Mouse (Mus musculus) ES-Bruce4 (cell line): Measurements from ENCODE around the gene Clrn2. TPM values are rescaled to one million over a fixed set of nuclear protein-coding genes. Genes with fewer than 3 reads are reported as not detected.

Experiments used
- H3K27ac ChIP-seq: 2 replicates; pipeline ENCODE4 v1.5.1; 2012; ENCODE audit warnings: low read length, inconsistent platforms; ENCODE audit not compliant: insufficient read depth
- H3K27me3 ChIP-seq: 2 replicates; pipeline ENCODE4 v1.6.1; 2012; ENCODE audit warnings: mild to moderate bottlenecking, low read length, inconsistent platforms; ENCODE audit not compliant: control insufficient read depth, poor library complexity, insufficient read depth, severe bottlenecking
- H3K36me3 ChIP-seq: 2 replicates; pipeline ENCODE4 v1.6.1; 2012; ENCODE audit warnings: inconsistent platforms, mild to moderate bottlenecking, low read length, moderate library complexity; ENCODE audit not compliant: control insufficient read depth, poor library complexity, insufficient read depth, severe bottlenecking
- H3K4me1 ChIP-seq: one replicate; pipeline ENCODE4 v1.8.1; 2011; ENCODE audit warnings: low read length; ENCODE audit not compliant: control insufficient read depth, insufficient read depth
- H3K4me3 ChIP-seq: 2 replicates; pipeline ENCODE4 v1.5.1; 2011; ENCODE audit warnings: low read depth, mild to moderate bottlenecking, low read length
- H3K9ac ChIP-seq: 2 replicates; pipeline ENCODE4 v1.6.1; 2012; ENCODE audit warnings: low read depth, mild to moderate bottlenecking, inconsistent platforms; ENCODE audit not compliant: poor library complexity, severe bottlenecking
- H3K9me3 ChIP-seq: replicated peaks from 2 replicates; pipeline ENCODE4 v1.6.1; 2012; ENCODE audit warnings: mild to moderate bottlenecking, low read length, inconsistent platforms; ENCODE audit not compliant: control insufficient read depth, poor library complexity, insufficient read depth, severe bottlenecking
- CTCF ChIP-seq: IDR thresholded peaks from one replicate; pipeline ENCODE4 v1.8.1; 2011; ENCODE audit warnings: low read depth, low read length
- EP300 ChIP-seq: IDR thresholded peaks from 2 replicates; pipeline ENCODE4 v1.6.1; 2011; ENCODE audit warnings: low read depth, low read length; ENCODE audit not compliant: insufficient read depth
- POLR2A ChIP-seq: IDR thresholded peaks from one replicate; pipeline ENCODE4 v1.8.1; 2011; ENCODE audit warnings: low read length; ENCODE audit not compliant: insufficient read depth
- polyA plus RNA-seq: library from polyadenylated mRNA; stranded (reverse); fragments of >200 nt; gene quantifications from 2 replicates; pipeline ENCODE4 v1.2.4, GENCODE M21; 2011; ENCODE audit warnings: low read depth; ENCODE audit not compliant: missing spikeins, insufficient read depth, insufficient read length

The Clrn2 gene
- polyA plus RNA-seq, 1 experiment: not detected

- Histone ChIP-seq H3K36me3 (no peaks in the 10 kb centered on the region), H3K9ac (no peak overlapping the region), H3K4me3 (no peak overlapping the region), H3K4me1 (no peaks in the 10 kb centered on the region), H3K27ac (no peak overlapping the region), H3K27me3 (no peaks in the 10 kb centered on the region; the same call in 1 of the 2 replicates), H3K9me3 (no peaks in the 10 kb centered on the region)
- TF ChIP-seq POLR2A (no peak), CTCF (no peak), EP300 (no peak)
These were observed 24.1 kb downstream of the Clrn2 start for GRCm38 (mm10) chr5:45477601-45478000.

GRCm38 (mm10) chr5:45480066-45480465 lies 26.5 kb downstream of the Clrn2 start:
- H3K9me3 ChIP-seq: no peaks in the 10 kb centered on the region
- H3K4me1 ChIP-seq: no peaks in the 10 kb centered on the region
- no peaks in the 10 kb centered on the region for H3K27me3 ChIP-seq
- no peak overlapping the region for H3K9ac ChIP-seq
- TF ChIP-seq EP300 (no peak), POLR2A (no peak), CTCF (no peak)
- no peaks in the 10 kb centered on the region for H3K36me3 ChIP-seq
- no peak overlapping the region for H3K27ac ChIP-seq
- H3K4me3 ChIP-seq: no peak overlapping the region

GRCm38 (mm10) chr5:45481125-45481524 lies 27.6 kb downstream of the Clrn2 start:
- Histone ChIP-seq H3K9ac (no peak overlapping the region), H3K27ac (no peak overlapping the region), H3K27me3 (no peaks in the 10 kb centered on the region), H3K9me3 (no peaks in the 10 kb centered on the region), H3K36me3 (no peaks in the 10 kb centered on the region), H3K4me1 (no peaks in the 10 kb centered on the region), H3K4me3 (no peak overlapping the region)
- TF ChIP-seq EP300: no peak
- TF ChIP-seq POLR2A: no peak

- Histone ChIP-seq H3K4me3 (no peak overlapping the region), H3K27ac (no peak overlapping the region), H3K9ac (no peak overlapping the region), H3K36me3 (no peaks in the 10 kb centered on the region), H3K4me1 (no peaks in the 10 kb centered on the region), H3K9me3 (no peaks in the 10 kb centered on the region), H3K27me3 (no peaks in the 10 kb centered on the region)
- TF ChIP-seq POLR2A: no peak
- no peak for TF ChIP-seq EP300
- TF ChIP-seq CTCF: no peak
These were observed 29.1 kb downstream of the Clrn2 start for GRCm38 (mm10) chr5:45482607-45483006.

- Histone ChIP-seq H3K4me1 (no peaks in the 10 kb centered on the region), H3K27ac (no peak overlapping the region), H3K9me3 (no peaks in the 10 kb centered on the region), H3K9ac (no peak overlapping the region), H3K4me3 (no peak overlapping the region), H3K27me3 (no peaks in the 10 kb centered on the region), H3K36me3 (no peaks in the 10 kb centered on the region)
- no peak for TF ChIP-seq CTCF
- no peak for TF ChIP-seq EP300
- no peak for TF ChIP-seq POLR2A
These were observed 30.1 kb downstream of the Clrn2 start for GRCm38 (mm10) chr5:45483654-45484053.

- H3K9ac ChIP-seq: no peak overlapping the region
- peaks cover 5% of the 10 kb centered on the region for H3K4me1 ChIP-seq
- H3K9me3 ChIP-seq: no peaks in the 10 kb centered on the region
- no peaks in the 10 kb centered on the region for H3K27me3 ChIP-seq
- peaks cover 8% of the 10 kb centered on the region for H3K36me3 ChIP-seq
- no peak overlapping the region for H3K4me3 ChIP-seq
- no peak overlapping the region for H3K27ac ChIP-seq
- no peak for TF ChIP-seq EP300
- TF ChIP-seq CTCF: no peak
- TF ChIP-seq POLR2A: no peak
These were observed 38.2 kb downstream of the Clrn2 start for GRCm38 (mm10) chr5:45491776-45492175.
